Mouse (Mus musculus) MEL (cell line): ENCODE results near the gene Actn2. TPM values are rescaled to one million over a fixed set of nuclear protein-coding genes. Genes with fewer than 3 reads are reported as not detected.

Experiments used
- DNase-seq: peaks from one replicate; pipeline ENCODE4 v3.0.0; 2011; ENCODE audit warnings: low read depth, low spot score
- H3K27ac ChIP-seq: 2 replicates; pipeline ENCODE4 v1.5.1; 2012; ENCODE audit warnings: low read depth, mild to moderate bottlenecking, control low read depth, low read length, moderate library complexity; ENCODE audit not compliant: control insufficient read depth
- H3K27me3 ChIP-seq, 2 experiments: fragments of 150-350 bp in 1 of 2; sonication (generic) in 1 of 2; 2 replicates each; pipeline ENCODE4 v1.6.1; 2012; ENCODE audit warnings: low read length in 2 of 2, mild to moderate bottlenecking in 2 of 2, improper control_type of control experiment in 1 of 2, moderate library complexity in 1 of 2; ENCODE audit not compliant: insufficient read depth in 2 of 2, control insufficient read depth in 1 of 2
- H3K36me3 ChIP-seq, 2 experiments: 2 replicates each; pipeline ENCODE4 v1.6.1; 2012 to 2014; ENCODE audit warnings: low read length in 2 of 2, improper control_type of control experiment in 1 of 2, inconsistent platforms in 1 of 2, mild to moderate bottlenecking in 1 of 2; ENCODE audit not compliant: insufficient read depth in 2 of 2, control insufficient read depth in 1 of 2
- H3K4me1 ChIP-seq, 2 experiments: fragments of 150-350 bp in 1 of 2; sonication (generic) in 1 of 2; 2 replicates each; pipeline ENCODE4 v1.6.1; 2012; ENCODE audit warnings: low read length in 2 of 2, improper control_type of control experiment in 1 of 2, mild to moderate bottlenecking in 1 of 2; ENCODE audit not compliant: insufficient read depth in 2 of 2, control insufficient read depth in 1 of 2
- H3K4me3 ChIP-seq, 2 experiments: fragments of 150-350 bp in 1 of 2; sonication (generic) in 1 of 2; 2 replicates each; pipeline ENCODE4 v1.5.1; 2012; ENCODE audit warnings: low read depth in 2 of 2, low read length in 2 of 2, mild to moderate bottlenecking in 2 of 2, moderate library complexity in 2 of 2, control low read depth in 1 of 2, improper control_type of control experiment in 1 of 2; ENCODE audit not compliant: control insufficient read depth in 1 of 2, insufficient read depth in 1 of 2
- H3K79me2 ChIP-seq: 2 replicates; pipeline ENCODE4 v1.6.1; 2012; ENCODE audit warnings: mild to moderate bottlenecking, low read length, moderate library complexity; ENCODE audit not compliant: control insufficient read depth, poor library complexity, insufficient read depth
- H3K9ac ChIP-seq: 2 replicates; pipeline ENCODE4 v1.6.1; 2012; ENCODE audit warnings: low read depth, mild to moderate bottlenecking, control low read depth, low read length, moderate library complexity; ENCODE audit not compliant: control insufficient read depth, poor library complexity, severe bottlenecking
- H3K9me3 ChIP-seq: fragments of 150-350 bp; sonication (generic); replicated peaks from 2 replicates; pipeline ENCODE4 v1.6.1; 2012; ENCODE audit warnings: mild to moderate bottlenecking, low read length, improper control_type of control experiment, moderate library complexity; ENCODE audit not compliant: insufficient read depth
- CTCF ChIP-seq, 3 experiments: IDR thresholded peaks in 2 of 3; conservative IDR thresholded peaks in 1 of 3; 2 replicates each; pipeline ENCODE4 v1.5.1; 2011 to 2012; ENCODE audit warnings: low read length in 3 of 3, low read depth in 2 of 3, mild to moderate bottlenecking in 2 of 3, improper control_type of control experiment in 1 of 3, inconsistent platforms in 1 of 3, mixed read lengths in 1 of 3, moderate library complexity in 1 of 3; ENCODE audit not compliant: control insufficient read depth in 1 of 3, insufficient read depth in 1 of 3, poor library complexity in 1 of 3, severe bottlenecking in 1 of 3
- E2F4 ChIP-seq: IDR thresholded peaks from 2 replicates; pipeline ENCODE4 v1.6.1; 2011; ENCODE audit warnings: low read depth, low read length, improper control_type of control experiment, borderline replicate concordance
- EP300 ChIP-seq, 2 experiments: IDR thresholded peaks; 2 replicates each; pipeline ENCODE4 v1.6.1; 2011; ENCODE audit warnings: improper control_type of control experiment in 2 of 2, low read length in 2 of 2, low read depth in 1 of 2, mild to moderate bottlenecking in 1 of 2
- GATA1 ChIP-seq: IDR thresholded peaks from 2 replicates; pipeline ENCODE4 v1.6.1; 2011; ENCODE audit warnings: low read depth, low read length, improper control_type of control experiment
- JUND ChIP-seq: IDR thresholded peaks from 2 replicates; pipeline ENCODE4 v1.6.1; 2011; ENCODE audit warnings: low read depth, mild to moderate bottlenecking, improper control_type of control experiment, low read length
- MYC ChIP-seq: IDR thresholded peaks from 2 replicates; pipeline ENCODE4 v1.6.1; 2011; ENCODE audit warnings: low read depth, mild to moderate bottlenecking, low read length, improper control_type of control experiment, moderate library complexity
- POLR2A ChIP-seq, 2 experiments: IDR thresholded peaks; 2 replicates each; pipeline ENCODE4 v1.6.1; 2011 to 2012; ENCODE audit warnings: low read length in 2 of 2, mild to moderate bottlenecking in 2 of 2, control low read depth in 1 of 2, improper control_type of control experiment in 1 of 2, low read depth in 1 of 2, moderate library complexity in 1 of 2; ENCODE audit not compliant: control insufficient read depth in 1 of 2, insufficient read depth in 1 of 2, poor library complexity in 1 of 2
- POLR2AphosphoS5 ChIP-seq: IDR thresholded peaks from 2 replicates; pipeline ENCODE4 v1.6.1; 2012; ENCODE audit warnings: low read depth, borderline replicate concordance, mild to moderate bottlenecking, inconsistent platforms, low read length, moderate library complexity, mixed read lengths
- TBP ChIP-seq: IDR thresholded peaks from 2 replicates; pipeline ENCODE4 v1.8.0; 2011; ENCODE audit warnings: low read depth, low read length, improper control_type of control experiment
- USF1 ChIP-seq: IDR thresholded peaks from 2 replicates; pipeline ENCODE4 v1.6.1; 2014; ENCODE audit warnings: low read depth, mild to moderate bottlenecking, inconsistent platforms, low read length, improper control_type of control experiment, moderate library complexity
- polyA plus RNA-seq, 2 experiments: library from polyadenylated mRNA; stranded (reverse) in 1 of 2; unstranded in 1 of 2; fragments of >175 nt in 1 of 2; fragments of >200 nt in 1 of 2; gene quantifications; 2 replicates each; pipeline versions ENCODE4 v1.2.1 to v1.2.4; 2012; ENCODE audit warnings: low replicate concordance in 2 of 2, low read depth in 1 of 2; ENCODE audit not compliant: insufficient read length in 2 of 2, insufficient read depth in 1 of 2, missing spikeins in 1 of 2
- total RNA-seq: library from RNA; depleted of rRNA; stranded (reverse); fragments of 300-350 nt; gene quantifications from 2 replicates; pipeline ENCODE4 v1.2.3, GENCODE M21; 2012

The Actn2 gene
- total and polyA plus RNA-seq, 3 experiments: not detected

DNA sequence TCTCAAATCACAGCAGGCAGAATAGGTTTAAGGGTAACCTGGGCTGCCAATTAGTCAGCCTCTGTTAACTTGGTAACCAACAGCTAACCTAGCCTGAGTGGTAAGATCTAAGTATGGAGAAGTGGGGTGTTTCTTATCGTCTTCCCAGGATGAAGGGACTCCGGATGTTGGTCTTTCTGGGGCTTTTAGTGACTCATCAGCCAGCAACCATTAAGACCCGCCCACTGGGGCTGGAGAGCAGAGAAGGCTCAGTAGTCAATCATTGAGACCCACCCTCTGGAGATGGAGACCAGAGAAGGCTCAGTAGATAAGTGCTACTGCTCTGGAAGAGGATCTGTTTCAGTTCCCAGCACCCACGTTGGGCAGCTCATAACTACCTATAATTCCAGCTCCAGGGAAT is 33.3 kb downstream of the Actn2 start:
- H3K27ac ChIP-seq: no peak overlapping the region
- no peak overlapping the region for H3K4me3 ChIP-seq
- H3K27me3 ChIP-seq: no peaks in the 10 kb centered on the region
- DNase-seq: peak; percentile 74
- TF ChIP-seq JUND (no peak), EP300 (IDR thresholded peaks at IDR 0.05; ENCODE audit: low read depth in 1 of 2, low read length in 2 of 2) (peak in 1 of 2 experiments; percentile 26; a peak in 1 of 4 replicates)
- H3K4me1 ChIP-seq: peaks cover 0 to 4% of the 10 kb centered on the region in 2 experiments; a peak in 1 of 4 replicates
- H3K9me3 ChIP-seq: no peaks in the 10 kb centered on the region
- H3K79me2 ChIP-seq: no peaks in the 10 kb centered on the region
- no peak overlapping the region for H3K9ac ChIP-seq
- H3K36me3 ChIP-seq: peaks cover 0 to 5% of the 10 kb centered on the region in 2 experiments; a peak in 2 of 4 replicates

DNA sequence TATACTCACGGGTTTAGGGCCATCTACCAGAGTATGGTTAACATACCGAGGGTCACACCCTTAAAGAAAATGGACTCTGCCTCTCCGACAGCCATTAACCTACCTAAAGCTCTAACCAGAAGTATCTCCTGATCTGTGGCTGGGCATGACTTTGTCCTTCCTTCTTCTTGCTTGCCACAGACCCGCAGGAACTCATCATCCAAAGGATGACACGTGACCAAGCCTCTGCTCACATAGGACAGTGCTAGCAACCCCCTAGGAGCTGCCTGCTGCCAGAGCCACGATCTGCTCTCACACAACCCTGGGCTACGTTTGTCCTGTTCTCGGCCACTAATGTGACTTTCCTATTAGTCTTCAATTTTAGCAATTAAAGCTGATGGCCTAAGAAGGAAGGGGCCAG is 35.0 kb downstream of the Actn2 start:
- no peak overlapping the region for H3K4me3 ChIP-seq
- no peaks in the 10 kb centered on the region for H3K27me3 ChIP-seq
- no peak overlapping the region for H3K9ac ChIP-seq
- no peaks in the 10 kb centered on the region for H3K79me2 ChIP-seq
- H3K27ac ChIP-seq: no peak overlapping the region
- DNase-seq: no peak
- TF ChIP-seq POLR2A (IDR thresholded peaks at IDR 0.05; ENCODE audit: control insufficient read depth in 1 of 2, insufficient read depth in 1 of 2, low read depth in 1 of 2, low read length in 2 of 2, poor library complexity in 1 of 2) (no peak), POLR2AphosphoS5 (no peak), USF1 (peak; percentile 58), CTCF (IDR thresholded peaks at IDR 0.05 in 2 of 3, conservative IDR thresholded peaks at IDR 0.05 in 1 of 3; ENCODE audit: control insufficient read depth in 1 of 3, insufficient read depth in 1 of 3, low read depth in 2 of 3, low read length in 3 of 3, poor library complexity in 1 of 3, severe bottlenecking in 1 of 3) (no peak), MYC (no peak)
- no peaks in the 10 kb centered on the region for H3K9me3 ChIP-seq
- peaks cover 0 to 5% of the 10 kb centered on the region in 2 experiments; a peak in 2 of 4 replicates for H3K36me3 ChIP-seq
- peaks cover 0 to 4% of the 10 kb centered on the region in 2 experiments; a peak in 1 of 4 replicates for H3K4me1 ChIP-seq

DNA sequence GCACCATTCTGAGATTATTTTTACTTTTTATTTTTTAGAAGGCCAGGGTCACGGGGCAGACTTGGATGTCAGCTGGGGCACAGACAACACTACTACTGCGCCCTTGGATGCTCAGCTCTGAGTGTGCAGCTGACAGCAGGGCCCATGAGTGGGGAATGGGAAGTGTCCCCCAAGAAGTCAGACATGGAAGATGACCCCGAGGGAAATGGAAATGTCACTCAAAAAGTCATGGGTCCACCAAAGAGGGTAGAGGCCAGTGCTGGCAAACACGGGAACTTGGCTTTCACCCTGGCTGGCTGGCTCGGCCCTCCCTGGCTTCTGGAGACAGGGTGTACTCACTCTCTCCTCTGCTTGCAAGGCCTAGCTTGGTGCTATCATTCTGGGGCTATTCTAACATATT is 35.6 kb downstream of the Actn2 start:
- no peaks in the 10 kb centered on the region for H3K79me2 ChIP-seq
- H3K9me3 ChIP-seq: no peaks in the 10 kb centered on the region
- no peak for DNase-seq
- peaks cover 0 to 4% of the 10 kb centered on the region in 2 experiments; a peak in 1 of 4 replicates for H3K4me1 ChIP-seq
- no peak overlapping the region for H3K9ac ChIP-seq
- H3K4me3 ChIP-seq: no peak overlapping the region
- peaks cover 0 to 5% of the 10 kb centered on the region in 2 experiments; a peak in 2 of 4 replicates for H3K36me3 ChIP-seq
- no peaks in the 10 kb centered on the region for H3K27me3 ChIP-seq
- no peak for TF ChIP-seq GATA1
- TF ChIP-seq TBP: no peak
- TF ChIP-seq MYC: no peak
- TF ChIP-seq, all 39 proteins: peak for 0
- no peak overlapping the region for H3K27ac ChIP-seq

DNA sequence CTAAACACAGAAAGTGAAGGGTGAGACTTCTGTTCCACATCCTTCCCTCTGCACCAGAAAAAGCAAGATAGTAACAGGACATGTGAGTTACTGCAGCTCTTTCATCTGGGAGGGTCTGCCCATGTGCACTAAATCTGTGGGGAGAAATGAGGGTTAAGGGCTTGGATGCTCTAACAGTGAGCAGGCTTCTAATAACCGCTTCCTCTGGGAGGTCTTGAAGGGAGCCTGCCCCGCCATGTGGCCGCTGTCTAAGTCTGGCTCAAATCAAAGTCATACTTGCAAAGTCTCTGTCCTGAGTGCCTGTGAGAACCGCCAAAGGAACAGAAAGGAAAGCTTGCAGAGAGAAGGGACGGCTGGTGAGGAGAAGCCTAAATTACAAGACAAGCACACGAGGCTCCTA is 42.8 kb downstream of the Actn2 start:
- Histone ChIP-seq H3K9ac (no peak overlapping the region), H3K9me3 (no peaks in the 10 kb centered on the region)
- TF ChIP-seq E2F4: no peak
- TF ChIP-seq, all 39 proteins: peak for 0
- no peaks in the 10 kb centered on the region for H3K4me1 ChIP-seq
- DNase-seq: no peak
- H3K4me3 ChIP-seq: no peak overlapping the region
- H3K36me3 ChIP-seq: no peaks in the 10 kb centered on the region
- no peaks in the 10 kb centered on the region for H3K79me2 ChIP-seq
- 0 out of 4 replicates have a peak, but pooled peaks cover 0 to 2% of the 10 kb centered on the region in 2 experiments for H3K27me3 ChIP-seq
- no peak overlapping the region for H3K27ac ChIP-seq
